Comparison of ENCODE assay signal across 16 mouse cellular contexts in the genomic region with DNA sequence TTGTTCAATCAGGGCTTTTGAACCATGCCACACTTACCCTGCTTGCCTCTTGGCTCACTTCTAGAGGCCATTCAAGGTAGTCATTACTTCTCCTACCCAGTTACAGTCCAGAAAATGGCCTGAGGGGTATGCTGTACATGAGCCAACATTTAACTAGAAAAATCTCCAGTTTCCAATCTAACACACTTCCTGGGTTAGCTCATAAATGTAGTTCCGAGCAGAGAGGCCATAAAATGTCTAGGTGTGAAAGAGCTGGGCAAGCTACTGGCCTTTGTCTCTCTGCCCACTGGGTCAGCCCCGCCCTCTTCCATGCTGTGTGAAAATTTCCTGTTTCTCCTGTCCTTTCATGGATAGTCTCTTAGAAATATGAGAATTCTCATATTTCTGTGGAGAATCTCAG.
DNase-seq lines count a peak whose midpoint lies in the region; ATAC-seq and TF ChIP-seq lines count a peak whose summit lies in the region.
"Had no signal": no experiment of that assay in that cellular context is flagged by ENCODE, and none has a peak within 500 bp of the region (broad histone marks: within the 10 kb centered on the region; RNA-seq: fewer than 3 reads in every experiment).

No protein-coding gene starts in this region.

- no peaks in the 10 kb centered on the region for H3K27me3 ChIP-seq in limb, embryonic 11.5 days (ENCODE audit: control insufficient read depth, insufficient read depth, low read length)
- H3K27me3 ChIP-seq in limb, embryonic 10.5 days (ENCODE audit: low read depth, poor library complexity, severe bottlenecking) = no peaks in the 10 kb centered on the region
- H3K27me3 ChIP-seq in limb, embryonic 14.5 days (ENCODE audit: control insufficient read depth, insufficient read depth, low read length) = no peaks in the 10 kb centered on the region
- no peaks in the 10 kb centered on the region for H3K27me3 ChIP-seq in neural tube, embryonic 15.5 days (replicated peaks)
- H3K27me3 ChIP-seq: midbrain, embryonic 12.5 days had no signal

- no peaks in the 10 kb centered on the region for H3K4me1 ChIP-seq in limb, embryonic 11.5 days (ENCODE audit: control insufficient read depth, insufficient read depth, low read length)
- H3K4me1 ChIP-seq in limb, embryonic 10.5 days = peaks cover 7% of the 10 kb centered on the region
- H3K4me1 ChIP-seq in limb, embryonic 14.5 days (ENCODE audit: control insufficient read depth, insufficient read depth, low read length) = peaks cover 12% of the 10 kb centered on the region
- 0 out of 2 replicates have a peak, but pooled peaks cover 8% of the 10 kb centered on the region for H3K4me1 ChIP-seq in neural tube, embryonic 15.5 days

- H3K4me3 ChIP-seq in limb, embryonic 11.5 days (ENCODE audit: low read depth, low read length) = no peak overlapping the region
- H3K4me3 ChIP-seq in limb, embryonic 10.5 days = no peak overlapping the region
- H3K4me3 ChIP-seq in limb, embryonic 14.5 days (replicated peaks; ENCODE audit: low read length) = no peak overlapping the region
- no peak overlapping the region for H3K4me3 ChIP-seq in neural tube, embryonic 15.5 days (replicated peaks)
- H3K4me3 ChIP-seq: midbrain, embryonic 12.5 days had no signal

- H3K9ac ChIP-seq in limb, embryonic 11.5 days (ENCODE audit: low read length) = no peak overlapping the region
- H3K9ac ChIP-seq in limb, embryonic 14.5 days (ENCODE audit: low read depth, low read length, severe bottlenecking) = no peak overlapping the region
- H3K9ac ChIP-seq in neural tube, embryonic 15.5 days (replicated peaks) = no peak overlapping the region
- H3K9ac ChIP-seq: liver, embryonic 14.5 days; midbrain, embryonic 12.5 days had no signal

- H3K9me3 ChIP-seq in limb, embryonic 11.5 days (ENCODE audit: control insufficient read depth, low read length) = no peaks in the 10 kb centered on the region
- H3K9me3 ChIP-seq in limb, embryonic 10.5 days (replicated peaks) = no peaks in the 10 kb centered on the region
- no peaks in the 10 kb centered on the region for H3K9me3 ChIP-seq in limb, embryonic 14.5 days (ENCODE audit: control insufficient read depth, low read length)
- no peaks in the 10 kb centered on the region for H3K9me3 ChIP-seq in neural tube, embryonic 15.5 days (replicated peaks)
- H3K9me3 ChIP-seq: midbrain, embryonic 12.5 days had no signal

- H3K27ac ChIP-seq in limb, embryonic 11.5 days (replicated peaks; ENCODE audit: low read depth, low read length) = no peak overlapping the region
- no peak overlapping the region for H3K27ac ChIP-seq in limb, embryonic 10.5 days
- no peak overlapping the region for H3K27ac ChIP-seq in limb, embryonic 14.5 days (replicated peaks; ENCODE audit: low read depth, low read length)
- no peak overlapping the region for H3K27ac ChIP-seq in neural tube, embryonic 15.5 days (replicated peaks)
- H3K27ac ChIP-seq: liver, embryonic 14.5 days; midbrain, embryonic 12.5 days had no signal

- 37% methylated on average over 2 of the region's 2 CpGs for WGBS in limb, embryonic 11.5 days
- WGBS in limb, embryonic 10.5 days = 56% methylated on average over 2 of the region's 2 CpGs
- WGBS in limb, embryonic 14.5 days = 44% methylated on average over 2 of the region's 2 CpGs
- WGBS in neural tube, embryonic 15.5 days = 61% methylated on average over 2 of the region's 2 CpGs

- no peak for TF ChIP-seq POLR2A in limb, embryonic 14.5 days (IDR thresholded peaks at IDR 0.05; ENCODE audit: borderline replicate concordance, extremely low read depth, insufficient read depth, insufficient read length)

- ATAC-seq in limb, embryonic 11.5 days (ENCODE audit: insufficient number of reproducible peaks, low FRiP score, low TSS enrichment, low read depth) = peak; percentile 53
- ATAC-seq in limb, embryonic 14.5 days (ENCODE audit: low FRiP score, low read depth) = peak; percentile 46
- no peak for ATAC-seq in neural tube, embryonic 15.5 days (ENCODE audit: low FRiP score)
- ATAC-seq: forebrain, embryonic 14.5 days; hindbrain, embryonic 16.5 days had no signal

- H3K4me2 ChIP-seq in limb, embryonic 11.5 days (ENCODE audit: low read depth, severe bottlenecking) = no peak overlapping the region
- no peak overlapping the region for H3K4me2 ChIP-seq in limb, embryonic 14.5 days (replicated peaks; ENCODE audit: low read depth, low read length, severe bottlenecking)
- no peak overlapping the region for H3K4me2 ChIP-seq in neural tube, embryonic 15.5 days
- H3K4me2 ChIP-seq: midbrain, embryonic 12.5 days had no signal

- peak; percentile 35 for DNase-seq in adrenal gland, postnatal 10 days
- DNase-seq in adrenal gland, postnatal 25 days = no peak
- peak; percentile 11 for DNase-seq in embryo, embryonic 11.5 days (ENCODE audit: low read depth, low spot score)
- no peak for DNase-seq in embryo, embryonic 9.5 days (ENCODE audit: extremely low spot score)
- peak; percentile 44 for DNase-seq in limb, embryonic 11.5 days (ENCODE audit: low spot score)
- no peak for DNase-seq in limb, embryonic 10.5 days (ENCODE audit: low spot score)
- DNase-seq in limb, embryonic 14.5 days (ENCODE audit: low spot score) = peak; percentile 45
- DNase-seq: adrenal gland, adult 2 months; heart, postnatal 4 days; thymus, adult 18-20 months had no signal

- no peaks in the 10 kb centered on the region for H3K36me3 ChIP-seq in limb, embryonic 11.5 days (ENCODE audit: control insufficient read depth, insufficient read depth, low read length)
- H3K36me3 ChIP-seq in limb, embryonic 10.5 days = no peaks in the 10 kb centered on the region
- H3K36me3 ChIP-seq in limb, embryonic 14.5 days (ENCODE audit: control insufficient read depth, insufficient read depth, low read length) = no peaks in the 10 kb centered on the region
- no peaks in the 10 kb centered on the region for H3K36me3 ChIP-seq in neural tube, embryonic 15.5 days
- H3K36me3 ChIP-seq: G1E; midbrain, embryonic 12.5 days had no signal

Comparison
In these comparisons a context has a peak if more than half of its experiments do, and no peak if none do; other contexts are left out.
1. DNase-seq: peak in adrenal gland, postnatal 10 days (single experiment), embryo, embryonic 11.5 days (single experiment), limb, embryonic 11.5 days (single experiment) and limb, embryonic 14.5 days (single experiment); none in adrenal gland, postnatal 25 days (single experiment), embryo, embryonic 9.5 days (single experiment) and limb, embryonic 10.5 days (single experiment).